Mouse (Mus musculus): ENCODE data around the gene Cd82. TPM values are rescaled to one million over a fixed set of nuclear protein-coding genes. Genes with fewer than 3 reads are reported as not detected.
A peak's percentile ranks its signal among the peaks of the same experiment; 100 is the strongest.

Cd82 gene
- polyA plus RNA-seq, 1 experiment, result 28.7 TPM

- DNase-seq (ENCODE audit: extremely low spot score in 1 of 2, low spot score in 1 of 2), result no peak
These were observed 16.2 kb downstream of the Cd82 start for GRCm38 (mm10) chr2:93446606-93447353.

GRCm38 (mm10) chr2:93445237-93445651, 17.7 kb downstream of the Cd82 start:
- no peak for DNase-seq (ENCODE audit: extremely low spot score in 1 of 2, low spot score in 1 of 2)

GRCm38 (mm10) chr2:93444280-93444679, 18.7 kb downstream of the Cd82 start:
- no peak for DNase-seq (ENCODE audit: extremely low spot score in 1 of 2, low spot score in 1 of 2)

- DNase-seq (ENCODE audit: extremely low spot score in 1 of 2, low spot score in 1 of 2), result no peak
These were observed 19.8 kb downstream of the Cd82 start for GRCm38 (mm10) chr2:93443106-93443505.

GRCm38 (mm10) chr2:93439812-93440559, 23.0 kb downstream of the Cd82 start:
- DNase-seq (ENCODE audit: extremely low spot score in 1 of 2, low spot score in 1 of 2), result no peak

- DNase-seq (ENCODE audit: extremely low spot score in 1 of 2, low spot score in 1 of 2), result no peak
These were observed 23.6 kb downstream of the Cd82 start for GRCm38 (mm10) chr2:93439352-93439771.

- no peak for DNase-seq (ENCODE audit: extremely low spot score in 1 of 2, low spot score in 1 of 2)
These were observed 24.6 kb downstream of the Cd82 start for GRCm38 (mm10) chr2:93438335-93438734.

- DNase-seq (ENCODE audit: extremely low spot score in 1 of 2, low spot score in 1 of 2), result no peak
These were observed 27.4 kb downstream of the Cd82 start for GRCm38 (mm10) chr2:93435577-93435976.

GRCm38 (mm10) chr2:93434896-93435295, 28.0 kb downstream of the Cd82 start:
- DNase-seq (ENCODE audit: extremely low spot score in 1 of 2, low spot score in 1 of 2), result no peak

GRCm38 (mm10) chr2:93433543-93433942, 29.4 kb downstream of the Cd82 start:
- DNase-seq (ENCODE audit: extremely low spot score in 1 of 2, low spot score in 1 of 2), result no peak

- DNase-seq (ENCODE audit: extremely low spot score in 1 of 2, low spot score in 1 of 2), result peak in 1 of 2 experiments; percentile 28
These were observed 30.1 kb downstream of the Cd82 start for GRCm38 (mm10) chr2:93432600-93433389.

GRCm38 (mm10) chr2:93431575-93432325, 31.2 kb downstream of the Cd82 start:
- no peak for DNase-seq (ENCODE audit: extremely low spot score in 1 of 2, low spot score in 1 of 2)

GRCm38 (mm10) chr2:93430993-93431392, 31.9 kb downstream of the Cd82 start:
- DNase-seq (ENCODE audit: extremely low spot score in 1 of 2, low spot score in 1 of 2), result no peak

GRCm38 (mm10) chr2:93428004-93428531, 34.9 kb downstream of the Cd82 start:
- DNase-seq (ENCODE audit: extremely low spot score in 1 of 2, low spot score in 1 of 2), result no peak

- no peak for DNase-seq (ENCODE audit: extremely low spot score in 1 of 2, low spot score in 1 of 2)
These were observed 35.8 kb downstream of the Cd82 start for GRCm38 (mm10) chr2:93427000-93427715.

GRCm38 (mm10) chr2:93425810-93426209, 37.1 kb downstream of the Cd82 start:
- DNase-seq (ENCODE audit: extremely low spot score in 1 of 2, low spot score in 1 of 2), result no peak

GRCm38 (mm10) chr2:93424307-93424984, 38.5 kb downstream of the Cd82 start:
- DNase-seq (ENCODE audit: extremely low spot score in 1 of 2, low spot score in 1 of 2), result no peak

GRCm38 (mm10) chr2:93421320-93421719, 41.6 kb downstream of the Cd82 start:
- DNase-seq (ENCODE audit: extremely low spot score in 1 of 2, low spot score in 1 of 2), result peak in 1 of 2 experiments; percentile 89

GRCm38 (mm10) chr2:93419971-93420370, 43.0 kb downstream of the Cd82 start:
- no peak for DNase-seq (ENCODE audit: extremely low spot score in 1 of 2, low spot score in 1 of 2)
